Mouse (Mus musculus): ENCODE measurements at regions not wholly inside any gene's neighbourhood (a gene's known extent, or its start where the extent isn't known, plus 50 kb on each side); places are given as distances from the start of the nearest gene placed in this dataset.

- in situ Hi-C loops (cut with MboI; ENCODE audit: low pct_unique_long_range_greater_than_20kb in 1 of 2, low sequenced_read_pairs in 2 of 2, unreplicated experiment in 1 of 2) = no loop called here
Observed at GRCm38 (mm10) chr13:71195675-71196074, 354.1 kb upstream of the Adamts16 start.

DNA sequence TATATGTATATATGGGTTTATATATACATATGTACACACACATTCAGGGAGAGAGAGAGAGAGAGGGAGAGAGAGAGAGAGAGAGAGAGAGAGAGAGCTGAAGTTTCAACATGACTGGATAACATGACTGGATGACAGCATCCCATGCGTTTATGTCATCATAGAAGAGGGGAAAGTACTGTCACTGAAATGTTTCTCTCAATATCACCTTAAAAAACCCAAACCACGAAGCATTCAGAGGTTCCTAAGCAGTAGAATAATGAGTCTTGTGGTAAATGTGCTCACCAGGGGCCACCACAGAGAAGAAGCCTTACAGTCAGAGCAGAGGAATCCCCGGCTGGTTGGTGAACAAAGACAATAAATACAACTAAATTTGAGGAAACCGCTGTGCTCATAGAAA, 342.9 kb upstream of the Adamts16 start:
- in situ Hi-C loops (cut with MboI; ENCODE audit: low pct_unique_long_range_greater_than_20kb in 1 of 2, low sequenced_read_pairs in 2 of 2, unreplicated experiment in 1 of 2) = no loop called here

- in situ Hi-C loops (cut with MboI; ENCODE audit: low pct_unique_long_range_greater_than_20kb in 1 of 2, low sequenced_read_pairs in 2 of 2, unreplicated experiment in 1 of 2) = no loop called here
Observed at GRCm38 (mm10) chr13:71179083-71179482, 337.5 kb upstream of the Adamts16 start.

DNA sequence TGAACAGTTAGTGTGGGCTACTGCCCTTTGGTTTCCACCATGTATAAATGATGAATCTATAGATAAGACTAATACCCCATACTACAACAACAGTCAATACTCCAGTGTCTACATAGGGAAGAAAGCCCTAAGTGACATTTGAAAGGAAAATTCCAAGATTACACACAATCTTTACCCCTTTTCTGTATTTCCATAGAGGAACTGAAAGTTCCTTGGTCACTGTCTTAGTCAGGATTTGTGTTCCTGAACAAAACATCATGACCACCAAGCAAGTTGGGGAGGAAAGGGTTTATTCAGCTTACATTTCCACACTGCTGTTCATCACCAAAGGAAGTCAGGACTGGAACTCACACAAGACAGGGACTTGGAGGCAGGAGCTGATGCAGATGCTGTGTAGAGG, 332.7 kb upstream of the Adamts16 start:
- in situ Hi-C loops (cut with MboI; ENCODE audit: low pct_unique_long_range_greater_than_20kb in 1 of 2, low sequenced_read_pairs in 2 of 2, unreplicated experiment in 1 of 2) = no loop called here

GRCm38 (mm10) chr13:71166226-71166625, 324.6 kb upstream of the Adamts16 start:
- in situ Hi-C loops (cut with MboI; ENCODE audit: low pct_unique_long_range_greater_than_20kb in 1 of 2, low sequenced_read_pairs in 2 of 2, unreplicated experiment in 1 of 2) = no loop called here

- in situ Hi-C loops (cut with MboI; ENCODE audit: low pct_unique_long_range_greater_than_20kb in 1 of 2, low sequenced_read_pairs in 2 of 2, unreplicated experiment in 1 of 2) = no loop called here
Observed at GRCm38 (mm10) chr13:71165096-71165920, 323.7 kb upstream of the Adamts16 start.

DNA sequence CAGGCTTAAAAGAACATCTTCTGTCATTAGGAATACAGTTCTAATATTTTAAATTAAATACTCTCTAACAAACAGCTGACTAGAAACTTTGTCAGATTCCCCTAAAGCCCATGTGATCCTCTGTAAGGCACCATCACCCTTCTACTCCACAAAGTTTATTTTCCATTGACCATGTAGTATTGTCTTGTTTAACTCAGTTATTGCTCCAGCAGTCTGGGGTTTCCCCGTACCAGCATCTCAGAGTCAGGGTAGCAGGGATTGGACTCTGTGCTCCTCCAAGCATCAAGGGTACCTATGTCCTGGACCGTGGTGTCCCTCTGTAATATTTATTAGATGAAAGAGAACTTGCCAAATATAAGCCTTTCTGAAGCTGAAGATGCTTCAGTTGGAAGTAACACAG, 322.4 kb upstream of the Adamts16 start:
- in situ Hi-C loops (cut with MboI; ENCODE audit: low pct_unique_long_range_greater_than_20kb in 1 of 2, low sequenced_read_pairs in 2 of 2, unreplicated experiment in 1 of 2) = no loop called here

DNA sequence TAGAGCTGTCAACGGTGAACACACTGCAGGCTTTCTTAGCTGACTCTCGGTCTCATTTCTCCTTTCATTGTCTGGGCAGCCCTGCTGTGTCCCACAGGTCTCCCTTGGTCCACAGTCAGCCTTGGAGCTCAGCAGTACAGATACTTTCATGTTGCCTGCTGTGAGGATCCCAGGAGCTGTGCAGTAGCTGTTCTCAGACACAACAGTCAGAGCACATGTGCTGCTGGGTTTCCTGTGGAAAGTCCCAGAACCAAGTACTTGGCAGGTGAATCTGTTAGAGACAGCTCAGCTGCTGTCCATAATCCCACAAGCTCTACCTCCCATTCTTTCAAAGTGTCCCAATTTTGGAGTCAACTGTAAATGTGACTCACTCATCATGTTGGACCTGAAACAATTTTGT, 321.3 kb upstream of the Adamts16 start:
- in situ Hi-C loops (cut with MboI; ENCODE audit: low pct_unique_long_range_greater_than_20kb in 1 of 2, low sequenced_read_pairs in 2 of 2, unreplicated experiment in 1 of 2) = no loop called here

- in situ Hi-C loops (cut with MboI; ENCODE audit: low pct_unique_long_range_greater_than_20kb in 1 of 2, low sequenced_read_pairs in 2 of 2, unreplicated experiment in 1 of 2) = no loop called here
Observed at GRCm38 (mm10) chr13:71158300-71158860, 316.8 kb upstream of the Adamts16 start.

- in situ Hi-C loops (cut with MboI; ENCODE audit: low pct_unique_long_range_greater_than_20kb in 1 of 2, low sequenced_read_pairs in 2 of 2, unreplicated experiment in 1 of 2) = no loop called here
Observed at GRCm38 (mm10) chr13:71157656-71158299, 316.2 kb upstream of the Adamts16 start.

DNA sequence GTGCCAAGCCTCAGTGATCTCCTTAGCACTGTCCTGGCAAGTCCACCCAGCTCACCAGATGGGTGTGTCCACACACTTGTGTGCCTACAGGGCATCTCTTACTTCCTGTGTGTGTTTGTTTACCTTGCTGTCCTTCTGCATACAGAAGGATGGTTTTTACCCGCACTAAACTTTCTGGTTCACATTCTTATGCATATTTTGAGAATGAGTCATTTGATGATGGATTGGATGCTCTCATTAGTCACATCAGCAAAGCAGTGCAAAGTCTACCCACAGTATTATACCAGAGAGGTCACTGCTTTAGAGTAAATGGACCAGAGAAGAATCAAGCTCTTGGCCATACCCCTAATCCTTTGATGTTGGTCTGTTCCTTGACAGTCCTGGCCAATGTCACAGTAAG, 308.5 kb upstream of the Adamts16 start:
- in situ Hi-C loops (cut with MboI; ENCODE audit: low pct_unique_long_range_greater_than_20kb in 1 of 2, low sequenced_read_pairs in 2 of 2, unreplicated experiment in 1 of 2) = no loop called here

DNA sequence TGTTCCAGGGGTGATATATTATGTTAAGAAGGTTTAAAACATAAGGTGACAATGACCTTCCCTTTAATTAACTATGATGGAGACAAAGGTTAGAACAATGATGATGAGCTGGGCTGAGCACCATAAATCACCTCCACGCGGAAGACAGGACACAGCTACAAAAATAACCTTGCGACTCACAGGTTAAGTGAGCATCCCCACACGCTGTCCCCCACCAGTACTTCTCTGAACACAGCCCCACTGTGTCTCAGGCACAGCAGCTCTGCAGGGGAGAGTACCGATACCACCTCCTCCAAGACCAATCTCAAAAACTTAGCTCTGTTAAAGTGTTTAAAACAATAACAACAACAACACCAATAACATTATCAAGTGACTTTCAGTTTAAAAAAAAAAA, 307.7 kb upstream of the Adamts16 start:
- in situ Hi-C loops (cut with MboI; ENCODE audit: low pct_unique_long_range_greater_than_20kb in 1 of 2, low sequenced_read_pairs in 2 of 2, unreplicated experiment in 1 of 2) = no loop called here

- in situ Hi-C loops (cut with MboI; ENCODE audit: low pct_unique_long_range_greater_than_20kb in 1 of 2, low sequenced_read_pairs in 2 of 2, unreplicated experiment in 1 of 2) = no loop called here
Observed at GRCm38 (mm10) chr13:71148491-71149302, 307.1 kb upstream of the Adamts16 start.

- in situ Hi-C loops (cut with MboI; ENCODE audit: low pct_unique_long_range_greater_than_20kb in 1 of 2, low sequenced_read_pairs in 2 of 2, unreplicated experiment in 1 of 2) = no loop called here
Observed at GRCm38 (mm10) chr13:71146859-71147443, 305.3 kb upstream of the Adamts16 start.

DNA sequence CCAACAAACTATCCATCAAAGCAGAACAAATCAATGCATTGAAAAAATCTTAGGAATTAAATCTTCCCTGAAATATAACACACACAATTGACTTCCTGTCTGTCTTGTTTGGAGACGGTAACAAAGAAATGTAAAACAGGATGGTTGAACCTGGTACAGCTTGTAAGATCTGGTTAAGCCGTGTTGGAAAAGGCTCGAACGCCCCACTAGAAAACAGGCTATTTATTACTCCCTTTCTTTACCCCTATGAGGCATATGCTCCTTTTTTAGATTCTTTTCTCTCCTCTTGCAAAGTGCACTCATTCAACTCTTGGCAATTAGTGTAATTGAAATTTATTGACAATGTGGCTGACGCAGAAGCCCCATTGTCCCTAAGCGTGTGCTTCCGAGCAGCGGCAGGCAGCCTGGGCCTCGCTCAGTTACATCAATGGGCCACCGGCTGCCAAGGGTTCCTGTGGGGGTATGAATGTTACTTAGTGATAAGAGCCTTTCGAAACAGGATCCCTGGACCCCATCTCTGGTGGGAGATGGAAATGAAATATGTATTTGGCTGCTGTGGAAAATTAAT, 297.2 kb upstream of the Adamts16 start:
- in situ Hi-C loops (cut with MboI; ENCODE audit: low pct_unique_long_range_greater_than_20kb in 1 of 2, low sequenced_read_pairs in 2 of 2, unreplicated experiment in 1 of 2) = no loop called here

GRCm38 (mm10) chr13:71135940-71136632, 294.5 kb upstream of the Adamts16 start:
- in situ Hi-C loops (cut with MboI; ENCODE audit: low pct_unique_long_range_greater_than_20kb in 1 of 2, low sequenced_read_pairs in 2 of 2, unreplicated experiment in 1 of 2) = no loop called here

- in situ Hi-C loops (cut with MboI; ENCODE audit: low pct_unique_long_range_greater_than_20kb in 1 of 2, low sequenced_read_pairs in 2 of 2, unreplicated experiment in 1 of 2) = no loop called here
Observed at GRCm38 (mm10) chr13:71121484-71121883, 279.9 kb upstream of the Adamts16 start.

GRCm38 (mm10) chr13:71108175-71108574, 266.6 kb upstream of the Adamts16 start:
- in situ Hi-C loops (cut with MboI; ENCODE audit: low pct_unique_long_range_greater_than_20kb in 1 of 2, low sequenced_read_pairs in 2 of 2, unreplicated experiment in 1 of 2) = no loop called here

Data from mouse embryonic stem cell (cell line).